Mouse (Mus musculus): ENCODE data around the gene Bcas3. TPM values are rescaled to one million over a fixed set of nuclear protein-coding genes. Genes with fewer than 3 reads are reported as not detected.

Gene Bcas3
- polyA plus RNA-seq, 1 experiment from 2014 or later = 32.5 TPM

DNA sequence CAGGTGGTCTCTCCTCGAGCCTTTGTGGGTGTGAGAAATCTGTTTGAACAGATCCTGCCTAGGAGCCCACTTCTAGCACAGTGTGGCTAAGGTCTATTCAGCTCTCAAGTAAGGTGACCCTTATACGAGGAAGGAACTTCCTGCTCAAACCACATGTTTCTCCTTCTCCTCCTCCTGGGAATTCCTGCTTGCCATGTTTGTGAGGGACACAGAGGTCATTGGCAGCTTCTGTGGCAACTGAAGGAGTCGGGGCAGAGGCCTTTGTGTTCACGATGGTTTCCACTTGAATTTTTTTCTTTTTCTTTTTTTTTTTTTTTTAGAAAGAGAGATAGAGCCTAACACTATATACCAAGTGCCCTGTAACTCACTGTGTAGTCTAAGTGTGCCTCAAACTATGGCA, 420.4 kb downstream of the Bcas3 start:
- Histone ChIP-seq H3K4me2 (no peak overlapping the region), H3K4me3 (no peak overlapping the region), H3K27me3 (no peaks in the 10 kb centered on the region), H3K4me1 (peaks cover 62% of the 10 kb centered on the region), H3K9ac (no peak overlapping the region), H3K9me3 (no peaks in the 10 kb centered on the region), H3K36me3 (no peaks in the 10 kb centered on the region), H3K27ac (peak overlapping the region; percentile 95)
- WGBS = 43% methylated on average over 4 of the region's 4 CpGs
- no peak for ATAC-seq (ENCODE audit: borderline replicate concordance, extremely low read depth, low FRiP score, low TSS enrichment)

DNA sequence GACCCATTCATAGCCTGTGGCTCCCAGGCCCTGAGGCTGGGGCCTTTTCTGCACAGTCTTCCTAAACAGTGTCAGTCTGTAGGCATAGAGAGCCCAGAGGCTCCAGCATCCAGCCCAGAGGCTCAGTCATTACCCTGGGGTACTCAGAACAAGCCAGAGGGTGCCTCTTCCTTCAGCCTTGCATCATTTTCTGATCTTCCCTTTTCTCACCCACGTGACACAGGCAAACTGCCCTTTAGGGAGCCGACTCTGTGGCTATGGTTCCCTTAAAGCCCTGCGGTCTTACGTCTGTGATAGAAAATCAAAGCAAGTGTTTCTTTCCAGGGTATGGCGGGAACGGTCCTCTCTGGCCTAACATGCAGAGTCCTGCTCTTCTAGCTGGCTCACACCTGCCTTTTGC, 421.7 kb downstream of the Bcas3 start:
- no peak for ATAC-seq (ENCODE audit: borderline replicate concordance, extremely low read depth, low FRiP score, low TSS enrichment)
- H3K4me1 ChIP-seq = peaks cover 56% of the 10 kb centered on the region
- H3K4me3 ChIP-seq = no peak overlapping the region
- H3K27ac ChIP-seq = peak overlapping the region; percentile 95
- H3K4me2 ChIP-seq = peak overlapping the region; percentile 38; the same call in 1 of the 2 replicates
- H3K36me3 ChIP-seq = no peaks in the 10 kb centered on the region
- no peaks in the 10 kb centered on the region for H3K9me3 ChIP-seq
- no peaks in the 10 kb centered on the region for H3K27me3 ChIP-seq
- 41% methylated on average over 6 of the region's 6 CpGs for WGBS
- H3K9ac ChIP-seq = peak overlapping the region; percentile 5; the same call in 1 of the 2 replicates

- Histone ChIP-seq H3K9ac (0 out of 2 replicates have a peak overlapping the region, but pooled peaks have one; percentile 5), H3K36me3 (no peaks in the 10 kb centered on the region), H3K4me1 (peaks cover 59% of the 10 kb centered on the region), H3K27ac (peak overlapping the region; percentile 95), H3K4me3 (no peak overlapping the region), H3K9me3 (no peaks in the 10 kb centered on the region), H3K27me3 (no peaks in the 10 kb centered on the region), H3K4me2 (peak overlapping the region; percentile 38)
- peak; percentile 84 for ATAC-seq (ENCODE audit: borderline replicate concordance, extremely low read depth, low FRiP score, low TSS enrichment)
- 14% methylated on average over 7 of the region's 7 CpGs for WGBS
Measured at GRCm38 (mm10) chr11:85775492-85775891, 422.5 kb downstream of the Bcas3 start.

GRCm38 (mm10) chr11:85776861-85777360, 423.9 kb downstream of the Bcas3 start:
- WGBS = 46% methylated on average over 7 of the region's 7 CpGs
- ATAC-seq (ENCODE audit: borderline replicate concordance, extremely low read depth, low FRiP score, low TSS enrichment) = no peak
- H3K27ac ChIP-seq = peak overlapping the region; percentile 95

GRCm38 (mm10) chr11:85777950-85778349, 425.0 kb downstream of the Bcas3 start:
- H3K4me2 ChIP-seq = no peak overlapping the region
- ATAC-seq (ENCODE audit: borderline replicate concordance, extremely low read depth, low FRiP score, low TSS enrichment) = no peak
- peaks cover 58% of the 10 kb centered on the region for H3K4me1 ChIP-seq
- no peaks in the 10 kb centered on the region for H3K9me3 ChIP-seq
- no peak overlapping the region for H3K9ac ChIP-seq
- no peak overlapping the region for H3K4me3 ChIP-seq
- H3K27ac ChIP-seq = peak overlapping the region; percentile 95
- no peaks in the 10 kb centered on the region for H3K27me3 ChIP-seq
- no peaks in the 10 kb centered on the region for H3K36me3 ChIP-seq
- WGBS = 37% methylated on average over 2 of the region's 2 CpGs

More at GRCm38 (mm10) chr11:85776861-85777360, 423.9 kb downstream of the Bcas3 start:
- H3K9ac ChIP-seq = no peak overlapping the region
- no peak overlapping the region for H3K4me2 ChIP-seq
- no peaks in the 10 kb centered on the region for H3K36me3 ChIP-seq
- no peaks in the 10 kb centered on the region for H3K27me3 ChIP-seq
- no peaks in the 10 kb centered on the region for H3K9me3 ChIP-seq
- H3K4me3 ChIP-seq = no peak overlapping the region
- peaks cover 60% of the 10 kb centered on the region for H3K4me1 ChIP-seq

DNA sequence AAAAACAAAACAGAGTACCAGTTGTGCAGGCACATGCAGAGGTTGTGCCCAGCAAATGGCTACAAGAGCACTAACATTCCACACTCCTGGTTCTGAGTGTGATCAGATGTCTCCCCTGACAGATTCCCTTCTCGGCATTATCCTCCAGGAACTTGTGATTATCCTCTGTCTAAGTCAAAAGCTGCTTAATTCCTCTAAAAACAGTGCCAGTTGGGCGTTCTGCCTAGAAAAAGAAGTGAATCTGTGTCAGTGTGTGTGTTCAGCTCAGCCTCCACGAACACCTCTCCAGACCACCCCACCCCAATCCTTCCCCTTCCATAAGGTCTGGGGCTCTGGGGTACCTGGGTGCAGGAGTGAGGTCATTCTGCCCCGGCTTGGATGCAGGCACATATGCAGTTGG, 427.3 kb downstream of the Bcas3 start:
- Histone ChIP-seq H3K27ac (no peak overlapping the region), H3K4me3 (no peak overlapping the region), H3K4me1 (peaks cover 38% of the 10 kb centered on the region), H3K36me3 (no peaks in the 10 kb centered on the region), H3K27me3 (no peaks in the 10 kb centered on the region), H3K4me2 (no peak overlapping the region), H3K9me3 (no peaks in the 10 kb centered on the region), H3K9ac (no peak overlapping the region)
- WGBS = 39% methylated on average over 4 of the region's 4 CpGs
- no peak for ATAC-seq (ENCODE audit: borderline replicate concordance, extremely low read depth, low FRiP score, low TSS enrichment)

DNA sequence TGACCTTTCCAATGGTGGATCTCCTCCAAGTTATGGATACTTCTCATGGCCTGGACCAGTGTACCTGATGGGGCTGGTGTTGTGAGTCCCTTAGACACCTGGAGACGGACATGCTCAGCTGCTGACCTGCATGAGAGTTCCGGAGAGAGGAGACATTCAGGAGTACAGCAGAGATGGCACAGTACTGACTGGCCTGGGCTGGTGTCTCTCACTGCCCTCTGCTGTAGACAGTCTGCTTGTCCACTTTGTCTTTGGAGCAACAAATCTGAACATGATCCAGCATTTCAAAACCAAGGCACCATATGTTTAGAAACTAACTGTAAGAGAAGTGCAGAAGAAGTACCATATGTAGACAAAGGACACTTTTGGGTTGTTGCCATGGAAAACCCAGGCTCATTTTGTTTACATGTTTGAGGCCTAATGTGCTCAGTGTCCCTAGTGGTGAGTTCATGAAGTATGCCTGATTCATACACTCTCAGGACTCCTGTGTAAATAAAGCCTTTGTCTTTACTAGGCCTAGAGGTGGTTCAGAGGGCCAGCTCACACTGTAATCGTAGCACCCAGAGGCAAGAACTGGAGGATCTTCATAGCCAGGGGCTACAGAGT, 433.2 kb downstream of the Bcas3 start:
- no peak overlapping the region for H3K9ac ChIP-seq
- H3K4me3 ChIP-seq = no peak overlapping the region
- H3K4me2 ChIP-seq = no peak overlapping the region
- H3K27me3 ChIP-seq = no peaks in the 10 kb centered on the region
- H3K9me3 ChIP-seq = no peaks in the 10 kb centered on the region
- no peaks in the 10 kb centered on the region for H3K36me3 ChIP-seq
- peak overlapping the region; percentile 82 for H3K27ac ChIP-seq
- ATAC-seq (ENCODE audit: borderline replicate concordance, extremely low read depth, low FRiP score, low TSS enrichment) = peak; percentile 79
- H3K4me1 ChIP-seq = peaks cover 28% of the 10 kb centered on the region
- 61% methylated on average over 3 of the region's 3 CpGs for WGBS

DNA sequence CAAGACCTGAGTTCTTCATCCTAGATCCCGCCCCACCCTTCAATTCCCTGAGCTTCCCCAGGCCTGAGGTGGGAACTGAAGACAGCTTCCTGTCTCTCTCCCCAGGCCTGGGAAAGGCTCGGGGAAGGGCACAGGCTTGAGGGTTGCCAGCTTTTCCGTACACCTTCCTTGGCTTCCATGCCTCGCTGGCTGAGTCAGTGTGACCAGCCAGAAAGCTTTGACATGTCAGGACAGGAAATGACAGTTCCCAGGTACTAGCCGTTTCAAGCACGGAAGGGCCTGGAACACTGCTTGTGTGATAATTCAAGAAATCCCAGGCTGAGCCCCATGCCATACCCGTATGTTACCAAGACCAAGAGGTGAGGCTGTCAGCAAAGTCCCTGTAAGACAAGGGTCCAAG, 436.8 kb downstream of the Bcas3 start:
- H3K4me3 ChIP-seq = no peak overlapping the region
- peaks cover 43% of the 10 kb centered on the region for H3K4me1 ChIP-seq
- H3K27ac ChIP-seq = no peak overlapping the region
- H3K36me3 ChIP-seq = no peaks in the 10 kb centered on the region
- no peaks in the 10 kb centered on the region for H3K9me3 ChIP-seq
- WGBS = 71% methylated on average over 7 of the region's 7 CpGs
- H3K9ac ChIP-seq = no peak overlapping the region
- H3K4me2 ChIP-seq = no peak overlapping the region
- no peaks in the 10 kb centered on the region for H3K27me3 ChIP-seq
- no peak for ATAC-seq (ENCODE audit: borderline replicate concordance, extremely low read depth, low FRiP score, low TSS enrichment)

DNA sequence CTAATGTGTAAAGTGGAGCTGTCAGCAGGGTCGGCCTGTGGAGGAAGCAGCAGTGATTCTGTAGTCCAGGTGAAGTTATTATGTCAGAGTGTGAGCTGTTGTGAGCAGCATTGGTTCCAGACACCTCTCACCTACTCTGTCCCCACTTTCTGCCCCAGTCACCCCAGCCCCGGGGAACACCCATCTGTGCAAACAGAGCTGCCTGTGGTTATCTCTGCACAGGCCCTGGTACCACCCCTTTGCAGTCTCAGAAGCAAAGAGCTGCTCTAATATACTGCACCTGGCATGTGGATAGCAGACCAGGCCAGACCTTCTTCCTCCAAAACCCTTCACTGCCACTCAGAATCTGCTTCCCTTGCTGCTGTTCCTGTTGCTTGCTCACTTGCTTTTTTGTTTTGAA, 437.3 kb downstream of the Bcas3 start:
- H3K9ac ChIP-seq = no peak overlapping the region
- no peaks in the 10 kb centered on the region for H3K9me3 ChIP-seq
- no peak overlapping the region for H3K4me3 ChIP-seq
- no peak overlapping the region for H3K4me2 ChIP-seq
- ATAC-seq (ENCODE audit: borderline replicate concordance, extremely low read depth, low FRiP score, low TSS enrichment) = no peak
- WGBS = 53% methylated on average over 2 of the region's 2 CpGs
- H3K27me3 ChIP-seq = no peaks in the 10 kb centered on the region
- no peaks in the 10 kb centered on the region for H3K36me3 ChIP-seq
- peaks cover 42% of the 10 kb centered on the region for H3K4me1 ChIP-seq
- peak overlapping the region; percentile 86 for H3K27ac ChIP-seq

- Histone ChIP-seq H3K36me3 (no peaks in the 10 kb centered on the region), H3K4me1 (peaks cover 32% of the 10 kb centered on the region), H3K9ac (no peak overlapping the region), H3K9me3 (no peaks in the 10 kb centered on the region), H3K27ac (peak overlapping the region; percentile 86), H3K27me3 (no peaks in the 10 kb centered on the region), H3K4me3 (no peak overlapping the region), H3K4me2 (no peak overlapping the region)
- 61% methylated on average over 1 of the region's 1 CpGs for WGBS
- ATAC-seq (ENCODE audit: borderline replicate concordance, extremely low read depth, low FRiP score, low TSS enrichment) = no peak
Measured at GRCm38 (mm10) chr11:85791212-85791611, 438.2 kb downstream of the Bcas3 start.

DNA sequence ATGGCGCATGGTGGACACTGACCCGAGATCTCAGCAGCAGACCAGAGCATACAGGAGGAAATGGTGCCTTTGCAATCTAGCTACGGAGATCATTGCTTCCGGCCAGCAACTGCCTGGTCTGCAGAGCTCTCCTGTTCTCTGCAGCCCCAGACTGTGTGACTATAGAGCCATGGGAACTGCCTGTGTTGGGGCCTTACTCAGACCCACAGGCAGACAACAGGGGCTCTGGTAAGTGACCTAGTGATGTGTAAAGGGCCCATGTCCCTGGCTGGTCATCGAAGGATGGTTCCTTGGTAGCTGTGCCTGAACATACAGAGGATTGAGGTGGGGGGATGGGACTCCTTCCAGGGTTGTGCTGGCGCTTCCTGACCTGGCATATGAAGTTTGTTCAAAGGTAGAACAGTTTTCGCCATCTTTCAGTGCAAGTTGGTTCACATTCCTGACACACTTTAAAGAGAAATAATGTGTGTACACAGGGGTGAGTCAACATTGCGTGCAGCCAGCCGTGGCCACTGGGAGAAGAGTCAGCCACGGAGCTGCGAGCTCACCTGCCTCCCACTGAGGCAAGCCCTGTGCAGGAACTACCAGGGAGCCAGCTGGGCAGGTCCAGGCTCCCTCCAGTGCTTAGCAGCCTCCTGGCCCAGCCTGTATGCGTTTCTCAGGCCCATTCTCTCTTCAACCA, 439.7 kb downstream of the Bcas3 start:
- no peak overlapping the region for H3K4me2 ChIP-seq
- no peaks in the 10 kb centered on the region for H3K9me3 ChIP-seq
- WGBS = 61% methylated on average over 12 of the region's 12 CpGs
- no peak overlapping the region for H3K4me3 ChIP-seq
- peaks cover 25% of the 10 kb centered on the region for H3K4me1 ChIP-seq
- no peaks in the 10 kb centered on the region for H3K36me3 ChIP-seq
- H3K27ac ChIP-seq = peak overlapping the region; percentile 86
- H3K27me3 ChIP-seq = no peaks in the 10 kb centered on the region
- no peak overlapping the region for H3K9ac ChIP-seq
- peak; percentile 73 for ATAC-seq (ENCODE audit: borderline replicate concordance, extremely low read depth, low FRiP score, low TSS enrichment)

- ATAC-seq (ENCODE audit: borderline replicate concordance, extremely low read depth, low FRiP score, low TSS enrichment) = no peak
- Histone ChIP-seq H3K9ac (no peak overlapping the region), H3K36me3 (no peaks in the 10 kb centered on the region), H3K4me3 (no peak overlapping the region), H3K27ac (0 out of 2 replicates have a peak overlapping the region, but pooled peaks have one; percentile 24), H3K27me3 (no peaks in the 10 kb centered on the region), H3K9me3 (no peaks in the 10 kb centered on the region), H3K4me1 (peaks cover 25% of the 10 kb centered on the region), H3K4me2 (no peak overlapping the region)
- 26% methylated on average over 4 of the region's 4 CpGs for WGBS
Measured at GRCm38 (mm10) chr11:85799456-85799855, 446.5 kb downstream of the Bcas3 start.

Data from lung, embryonic 15.5 days (tissue).